Comparison of ENCODE assay signal across 9 mouse cellular contexts in the genomic region with DNA sequence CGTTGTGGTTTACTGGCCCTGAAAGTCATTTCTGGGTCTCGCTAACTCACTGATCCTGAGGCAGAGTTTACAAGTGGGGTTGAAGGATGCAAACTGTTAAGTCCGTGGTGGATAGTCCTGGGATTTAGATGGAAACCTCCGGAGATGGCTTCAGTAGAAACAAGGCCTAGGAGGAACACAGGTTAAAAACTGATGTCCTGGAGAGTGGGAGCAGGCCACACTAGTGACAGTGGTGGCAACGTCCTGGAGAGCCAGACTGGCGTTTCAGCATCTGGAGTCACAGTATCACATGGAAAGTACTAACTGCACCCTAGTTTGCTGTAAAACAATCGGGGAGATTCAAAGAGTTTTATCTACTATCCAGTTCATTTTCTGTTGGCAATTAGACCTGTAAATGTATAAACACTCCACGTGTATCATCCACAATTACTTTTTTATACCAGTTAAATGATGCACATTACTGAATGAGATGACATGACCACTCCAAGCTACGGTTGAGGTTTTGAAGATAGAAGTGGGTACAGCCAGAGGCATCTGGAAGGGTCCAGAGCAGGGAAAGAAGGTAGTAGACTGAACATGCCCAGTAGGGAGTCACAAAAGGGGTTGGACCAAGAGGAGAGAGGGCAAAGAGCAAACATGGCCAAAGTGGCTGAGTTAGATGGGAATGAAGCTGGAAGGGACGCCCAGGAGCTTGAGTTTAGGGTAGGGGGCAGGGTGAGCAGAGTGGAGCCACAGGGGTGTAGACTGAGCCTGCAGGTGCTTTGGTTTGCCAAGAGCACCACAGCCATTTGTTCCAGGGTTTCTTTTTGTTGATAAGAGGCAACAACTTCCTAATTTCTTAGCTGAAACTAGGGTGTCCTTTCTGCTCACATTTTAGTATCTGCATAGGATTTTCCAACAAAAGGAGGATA. TPM values are rescaled to one million over a fixed set of nuclear protein-coding genes. Genes with fewer than 3 reads are reported as not detected.
A peak's percentile ranks its signal among the peaks of the same experiment; 100 is the strongest.
DNase-seq lines count a peak whose midpoint lies in the region; TF ChIP-seq lines count a peak whose summit lies in the region.
"Had no signal": no experiment of that assay in that cellular context is flagged by ENCODE, and none has a peak within 500 bp of the region (broad histone marks: within the 10 kb centered on the region; RNA-seq: fewer than 3 reads in every experiment).

No protein-coding gene starts in this region.

- H3K27ac ChIP-seq in layer of hippocampus, adult 2 months = peak overlapping the region; percentile 93
- H3K27ac ChIP-seq in MEL (ENCODE audit: control insufficient read depth, low read depth, low read length) = peak overlapping the region; percentile 79
- peak overlapping the region; percentile 72 for H3K27ac ChIP-seq in brown adipose tissue, adult 24 weeks (replicated peaks; ENCODE audit: low read depth, low read length)

- no peaks in the 10 kb centered on the region for H3K27me3 ChIP-seq in MEL (ENCODE audit: control insufficient read depth in 1 of 2, insufficient read depth in 2 of 2, low read length in 2 of 2)

- TF ChIP-seq POLR2A in MEL (IDR thresholded peaks at IDR 0.05; ENCODE audit: control insufficient read depth in 1 of 2, insufficient read depth in 1 of 2, low read depth in 1 of 2, low read length in 2 of 2, poor library complexity in 1 of 2) = peak in 1 of 2 experiments; percentile 40; a peak in 1 of 4 replicates

- H3K79me2 ChIP-seq in MEL (ENCODE audit: control insufficient read depth, insufficient read depth, low read length, poor library complexity) = peaks cover 4% of the 10 kb centered on the region

- H3K9me3 ChIP-seq in MEL (replicated peaks; ENCODE audit: insufficient read depth, low read length) = no peaks in the 10 kb centered on the region

- peaks cover 10 to 60% of the 10 kb centered on the region in 2 experiments for H3K4me1 ChIP-seq in MEL (ENCODE audit: control insufficient read depth in 1 of 2, insufficient read depth in 2 of 2, low read length in 2 of 2)
- peaks cover 27% of the 10 kb centered on the region for H3K4me1 ChIP-seq in brown adipose tissue, adult 24 weeks (ENCODE audit: control insufficient read depth, insufficient read depth, insufficient read length, low read length)

- peak in 1 of 2 experiments; percentile 21; a peak in 1 of 4 replicates for TF ChIP-seq EP300 in MEL (IDR thresholded peaks at IDR 0.05; ENCODE audit: low read depth in 1 of 2, low read length in 2 of 2)

- TF ChIP-seq CTCF in layer of hippocampus, adult 2 months (conservative IDR thresholded peaks at IDR 0.05) = no peak
- TF ChIP-seq CTCF in MEL (IDR thresholded peaks at IDR 0.05 in 2 of 3, conservative IDR thresholded peaks at IDR 0.05 in 1 of 3; ENCODE audit: control insufficient read depth in 1 of 3, insufficient read depth in 1 of 3, low read depth in 2 of 3, low read length in 3 of 3, poor library complexity in 1 of 3, severe bottlenecking in 1 of 3) = no peak

- H3K36me3 ChIP-seq in MEL (ENCODE audit: control insufficient read depth in 1 of 2, insufficient read depth in 2 of 2, low read length in 2 of 2) = peaks cover 19 to 72% of the 10 kb centered on the region in 2 experiments

- DNase-seq in layer of hippocampus, adult 2 months (ENCODE audit: low spot score in 2 of 2) = no peak
- DNase-seq in layer of hippocampus, postnatal 36 days = no peak
- peak; percentile 81 for DNase-seq in MEL (ENCODE audit: low read depth, low spot score)
- DNase-seq in kidney, postnatal 36 days = peak; percentile 59 to 70
- DNase-seq in spleen, postnatal 36 days (ENCODE audit: low spot score in 2 of 2) = no peak
- no peak for DNase-seq in Muller cell, postnatal 12 days (ENCODE audit: inconsistent ontology term)
- DNase-seq: lung, adult 18-20 months had no signal

- no peak overlapping the region for H3K4me3 ChIP-seq in layer of hippocampus, adult 2 months
- no peak overlapping the region for H3K4me3 ChIP-seq in MEL (ENCODE audit: control insufficient read depth in 1 of 2, insufficient read depth in 1 of 2, low read depth in 2 of 2, low read length in 2 of 2)
- no peak overlapping the region for H3K4me3 ChIP-seq in brown adipose tissue, adult 24 weeks (ENCODE audit: insufficient read depth, low read depth, low read length)

- no peak overlapping the region for H3K9ac ChIP-seq in MEL (ENCODE audit: control insufficient read depth, low read depth, low read length, poor library complexity, severe bottlenecking)

- no peak for TF ChIP-seq RAD21 in MEL (IDR thresholded peaks at IDR 0.05; ENCODE audit: low read depth, low read length)

TF ChIP-seq in MEL, 35 proteins besides CTCF, POLR2A, EP300 and RAD21:
- TF ChIP-seq TBP (IDR thresholded peaks at IDR 0.05; ENCODE audit: low read depth, low read length) (peak; percentile 4; the same call in 1 of the 2 replicates), ETS1 (IDR thresholded peaks at IDR 0.05; ENCODE audit: low read depth, low read length) (peak; percentile 45; the same call in 1 of the 2 replicates), KAT2A (conservative IDR thresholded peaks at IDR 0.05; ENCODE audit: low read depth, low read length) (no peak), ZC3H11A (IDR thresholded peaks at IDR 0.05; ENCODE audit: low read depth, low read length) (no peak), POLR2AphosphoS2 (IDR thresholded peaks at IDR 0.05; ENCODE audit: low read length) (peak; percentile 97), GATA1 (IDR thresholded peaks at IDR 0.05; ENCODE audit: low read depth, low read length) (peak; percentile 69), ELF1 (IDR thresholded peaks at IDR 0.05; ENCODE audit: low read depth, low read length) (0 out of 2 replicates have a peak, but pooled peaks have one; percentile 25), MXI1 (IDR thresholded peaks at IDR 0.05; ENCODE audit: low read depth, low read length) (peak; percentile 49; the same call in 1 of the 2 replicates), USF2 (IDR thresholded peaks at IDR 0.05; ENCODE audit: borderline replicate concordance in 1 of 2, insufficient read depth in 1 of 2, low read depth in 1 of 2, low read length in 2 of 2) (no peak), MYC (IDR thresholded peaks at IDR 0.05; ENCODE audit: low read depth, low read length) (0 out of 2 replicates have a peak, but pooled peaks have one; percentile 10), MEF2A (IDR thresholded peaks at IDR 0.05; ENCODE audit: extremely low read depth, insufficient replicate concordance, low read depth, low read length, poor library complexity, severe bottlenecking) (no peak), CHD2 (IDR thresholded peaks at IDR 0.05; ENCODE audit: low read length) (no peak; the same call in 1 of the 2 replicates), E2F4 (IDR thresholded peaks at IDR 0.05; ENCODE audit: borderline replicate concordance, low read depth, low read length) (no peak), TAL1 (IDR thresholded peaks at IDR 0.05; ENCODE audit: low read length) (peak; percentile 7; the same call in 1 of the 2 replicates), TCF12 (IDR thresholded peaks at IDR 0.05; ENCODE audit: low read depth, low read length) (no peak), RCOR1 (IDR thresholded peaks at IDR 0.05; ENCODE audit: low read depth, low read length) (peak; percentile 64), ZMIZ1 (IDR thresholded peaks at IDR 0.05; ENCODE audit: low read depth, low read length) (peak; percentile 52; the same call in 1 of the 2 replicates)

RNA-seq across cellular contexts. Expression of gene Ech1, which starts 1.8 kb away (rescaled TPM):
- 10 to 100 TPM; 66.4 to 68.8 TPM for total RNA-seq in layer of hippocampus, adult 2 months (2021)
- total RNA-seq in layer of hippocampus, postnatal 36 days (2021) = 10 to 100 TPM; 60.8 to 61.8 TPM
- total RNA-seq in MEL (2012; rRNA removed) = 82.8 and 99.5 TPM in 2 replicates
- polyA plus RNA-seq in MEL (2012; ENCODE audit: insufficient read depth in 1 of 2, insufficient read length in 2 of 2, low read depth in 1 of 2, low replicate concordance in 2 of 2, missing spikeins in 1 of 2) = 10 to 100 TPM in 1 of 2 experiments, not detected in 1; 74.7 TPM
- 3,379 and 3,601 TPM in 2 replicates for polyA plus RNA-seq in brown adipose tissue, adult 24 weeks (2012; ENCODE audit: insufficient read depth, insufficient read length, missing spikeins)

RNA-seq across cellular contexts. Expression of gene Lgals4, which starts 10.4 kb away (rescaled TPM):
- 1 to 10 TPM; 4.4 to 6.8 TPM for total RNA-seq in layer of hippocampus, adult 2 months (2021)
- 1 to 10 TPM; 3.6 to 6.1 TPM for total RNA-seq in layer of hippocampus, postnatal 36 days (2021)
- 1.5 and 2.1 TPM in 2 replicates for total RNA-seq in MEL (2012; rRNA removed)
- 1 to 10 TPM in 1 of 2 experiments, not detected in 1; 5.1 TPM for polyA plus RNA-seq in MEL (2012; ENCODE audit: insufficient read depth in 1 of 2, insufficient read length in 2 of 2, low read depth in 1 of 2, low replicate concordance in 2 of 2, missing spikeins in 1 of 2)
- 12.0 and 14.6 TPM in 2 replicates for polyA plus RNA-seq in brown adipose tissue, adult 24 weeks (2012; ENCODE audit: insufficient read depth, insufficient read length, missing spikeins)

RNA-seq across cellular contexts. Expression of gene Hnrnpl, which starts 14.9 kb away (rescaled TPM):
- total RNA-seq in layer of hippocampus, adult 2 months (2021) = 100 to 1,000 TPM; 410 to 476 TPM
- total RNA-seq in layer of hippocampus, postnatal 36 days (2021) = 100 to 1,000 TPM; 417 to 431 TPM
- 246 and 303 TPM in 2 replicates for total RNA-seq in MEL (2012; rRNA removed)
- 1,000 to 10,000 TPM in 1 of 2 experiments, 100 to 1,000 TPM in 1; 684 to 1,095 TPM for polyA plus RNA-seq in MEL (2012; ENCODE audit: insufficient read depth in 1 of 2, insufficient read length in 2 of 2, low read depth in 1 of 2, low replicate concordance in 2 of 2, missing spikeins in 1 of 2)
- 122 and 131 TPM in 2 replicates for polyA plus RNA-seq in brown adipose tissue, adult 24 weeks (2012; ENCODE audit: insufficient read depth, insufficient read length, missing spikeins)

RNA-seq across cellular contexts. Expression of gene Rinl, which starts 34.5 kb away (rescaled TPM):
- total RNA-seq in layer of hippocampus, adult 2 months (2021) = 1 to 10 TPM; 2.6 to 4.5 TPM
- 1 to 10 TPM; 2.5 TPM for total RNA-seq in layer of hippocampus, postnatal 36 days (2021)
- total RNA-seq in MEL (2012; rRNA removed) = 32.9 and 39.9 TPM in 2 replicates
- polyA plus RNA-seq in MEL (2012; ENCODE audit: insufficient read depth in 1 of 2, insufficient read length in 2 of 2, low read depth in 1 of 2, low replicate concordance in 2 of 2, missing spikeins in 1 of 2) = 10 to 100 TPM in 1 of 2 experiments, not detected in 1; 63.9 TPM
- polyA plus RNA-seq in brown adipose tissue, adult 24 weeks (2012; ENCODE audit: insufficient read depth, insufficient read length, missing spikeins) = 2.5 and 4.6 TPM in 2 replicates

RNA-seq across cellular contexts. Expression of gene Lgals7, which starts 40.4 kb away (rescaled TPM):
- not detected for total RNA-seq in layer of hippocampus, adult 2 months (2021)
- total RNA-seq in layer of hippocampus, postnatal 36 days (2021) = not detected
- 27.7 and 37.8 TPM in 2 replicates for total RNA-seq in MEL (2012; rRNA removed)
- 100 to 1,000 TPM in 1 of 2 experiments, not detected in 1; 138 TPM for polyA plus RNA-seq in MEL (2012; ENCODE audit: insufficient read depth in 1 of 2, insufficient read length in 2 of 2, low read depth in 1 of 2, low replicate concordance in 2 of 2, missing spikeins in 1 of 2)
- 2.3 TPM in 1 of 2 replicates, not detected in the other for polyA plus RNA-seq in brown adipose tissue, adult 24 weeks (2012; ENCODE audit: insufficient read depth, insufficient read length, missing spikeins)
- total RNA-seq: hematopoietic stem cell, adult 5-6 weeks had no signal

Comparison
In these comparisons a context has a peak if more than half of its experiments do, and no peak if none do; other contexts are left out.
1. DNase-seq: peak in MEL (single experiment) and kidney, postnatal 36 days (2 of 2); none in layer of hippocampus, adult 2 months (0 of 2), layer of hippocampus, postnatal 36 days (0 of 2), spleen, postnatal 36 days (0 of 2) and Muller cell, postnatal 12 days (single experiment).
2. Peak in every context shown above with its lines, with median percentiles within 50 percentile points of each other: H3K27ac ChIP-seq.